Mouse (Mus musculus) urinary bladder, postnatal 4 days (tissue): Measurements from ENCODE around the gene Zfp846.
A peak's percentile ranks its signal among the peaks of the same experiment; 100 is the strongest.

Experiments used
- DNase-seq, 2 experiments: peaks; one replicate each; pipeline ENCODE4 v3.0.0; 2021 to 2022; ENCODE audit warnings: low spot score in 2 of 2

Gene Zfp846

GRCm38 (mm10) chr9:20636790-20637189 lies 55.7 kb downstream of the Zfp846 start:
- no peak for DNase-seq

- no peak for DNase-seq
Measured at GRCm38 (mm10) chr9:20638552-20638951, 57.5 kb downstream of the Zfp846 start.

GRCm38 (mm10) chr9:20639486-20639885 lies 58.4 kb downstream of the Zfp846 start:
- no peak for DNase-seq

GRCm38 (mm10) chr9:20641501-20641900 lies 60.4 kb downstream of the Zfp846 start:
- no peak for DNase-seq

- peak; percentile 83 to 92 for DNase-seq
Measured at GRCm38 (mm10) chr9:20642101-20642895, 61.2 kb downstream of the Zfp846 start, which contains the start of gene Ubl5. TSS of gene Ubl5 (plus strand) at chr9:20642878.

- peak; percentile 81 to 87 for DNase-seq
Measured at GRCm38 (mm10) chr9:20642896-20643466, 61.9 kb downstream of the Zfp846 start.

GRCm38 (mm10) chr9:20643781-20644180 lies 62.7 kb downstream of the Zfp846 start:
- no peak for DNase-seq

GRCm38 (mm10) chr9:20644360-20645081 lies 63.4 kb downstream of the Zfp846 start, which contains the start of gene Fbxl12:
TSS of gene Fbxl12 (minus strand) at chr9:20644767.
- DNase-seq, result peak; percentile 63 to 75

- no peak for DNase-seq
Measured at GRCm38 (mm10) chr9:20645121-20645520, 64.0 kb downstream of the Zfp846 start.

- DNase-seq, result peak; percentile 97 to 99
Measured at GRCm38 (mm10) chr9:20651602-20652259, 70.6 kb downstream of the Zfp846 start, which contains the start of gene Pin1. TSS of gene Pin1 (plus strand) at chr9:20652095.

GRCm38 (mm10) chr9:20652260-20652658 lies 71.2 kb downstream of the Zfp846 start:
- no peak for DNase-seq

GRCm38 (mm10) chr9:20653859-20654258 lies 72.8 kb downstream of the Zfp846 start:
- no peak for DNase-seq
